ENCODE assay signal across 16 mouse cellular contexts in the genomic region with DNA sequence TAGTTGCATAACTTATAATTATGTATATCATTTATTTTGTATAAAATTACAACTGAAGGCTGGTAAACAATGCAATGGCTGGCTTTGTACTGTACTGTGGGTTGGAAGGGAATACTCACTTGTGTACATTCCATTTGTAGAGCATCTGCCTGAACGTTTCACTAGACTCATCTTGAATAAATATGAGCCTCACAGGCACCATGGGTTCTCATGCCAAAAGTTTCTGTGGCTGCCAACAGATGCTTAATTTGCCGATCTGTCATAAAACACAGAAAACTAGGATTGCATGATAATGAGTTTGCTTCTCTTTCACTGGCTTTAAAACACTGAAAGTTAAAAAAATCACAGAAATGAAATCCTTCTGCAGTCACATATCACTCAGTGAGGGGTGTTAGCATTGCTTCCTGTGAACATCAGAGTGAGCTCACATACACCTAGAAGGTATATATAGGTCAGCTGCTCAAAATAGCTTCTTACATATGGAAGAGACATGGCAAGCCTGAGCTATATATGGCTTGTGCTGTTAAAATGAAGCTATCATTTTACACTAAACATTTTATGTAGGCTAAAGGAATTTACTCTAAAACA.
DNase-seq lines count a peak whose midpoint lies in the region; ATAC-seq and TF ChIP-seq lines count a peak whose summit lies in the region.
"Had no signal": no experiment of that assay in that cellular context is flagged by ENCODE, and none has a peak within 500 bp of the region (broad histone marks: within the 10 kb centered on the region; RNA-seq: fewer than 3 reads in every experiment).

No protein-coding gene starts in this region.

- no peak overlapping the region for H3K4me3 ChIP-seq in lung, embryonic 14.5 days (ENCODE audit: low read depth, low read length)
- H3K4me3 ChIP-seq in lung, adult 2 months (replicated peaks; ENCODE audit: extremely low read depth, low read depth, low read length) = no peak overlapping the region
- H3K4me3 ChIP-seq: embryonic facial prominence, embryonic 15.5 days; heart, embryonic 13.5 days; limb, embryonic 15.5 days; neural tube, embryonic 15.5 days had no signal

- no peaks in the 10 kb centered on the region for H3K36me3 ChIP-seq in lung, embryonic 14.5 days (ENCODE audit: insufficient read depth)
- H3K36me3 ChIP-seq: embryonic facial prominence, embryonic 15.5 days; heart, embryonic 13.5 days; limb, embryonic 15.5 days; neural tube, embryonic 15.5 days had no signal

- no peaks in the 10 kb centered on the region for H3K9me3 ChIP-seq in lung, embryonic 14.5 days (ENCODE audit: low read depth, low read length)
- H3K9me3 ChIP-seq: embryonic facial prominence, embryonic 15.5 days; heart, embryonic 13.5 days; limb, embryonic 15.5 days; neural tube, embryonic 15.5 days had no signal

- ATAC-seq in lung, embryonic 14.5 days (ENCODE audit: insufficient read depth) = no peak

- no peak for TF ChIP-seq POLR2A in lung, adult 2 months (IDR thresholded peaks at IDR 0.05; ENCODE audit: borderline replicate concordance, extremely low read depth, low read depth, low read length)

- no peak overlapping the region for H3K9ac ChIP-seq in lung, embryonic 14.5 days
- H3K9ac ChIP-seq: embryonic facial prominence, embryonic 15.5 days; heart, embryonic 13.5 days; limb, embryonic 15.5 days; neural tube, embryonic 15.5 days had no signal

- no peak overlapping the region for H3K4me2 ChIP-seq in lung, embryonic 14.5 days
- H3K4me2 ChIP-seq: embryonic facial prominence, embryonic 15.5 days; heart, embryonic 13.5 days; limb, embryonic 15.5 days; neural tube, embryonic 15.5 days had no signal

- intact Hi-C loops in gastrocnemius, postnatal 14 days (cut with DNase I; ENCODE audit: low total_unique reads) = no loop called here

- H3K27ac ChIP-seq in lung, embryonic 14.5 days (ENCODE audit: low read depth) = no peak overlapping the region
- H3K27ac ChIP-seq: embryonic facial prominence, embryonic 15.5 days; heart, embryonic 13.5 days; limb, embryonic 15.5 days; neural tube, embryonic 15.5 days had no signal

- no peak for TF ChIP-seq CTCF in lung, embryonic 14.5 days (IDR thresholded peaks at IDR 0.05; ENCODE audit: low read depth)
- TF ChIP-seq CTCF in lung, adult 2 months (IDR thresholded peaks at IDR 0.05; ENCODE audit: insufficient read depth, low read length) = no peak

- WGBS in lung, embryonic 14.5 days = 37% methylated on average over 2 of the region's 2 CpGs
- 48% methylated on average over 2 of the region's 2 CpGs for WGBS in lung, adult 2 months

- H3K4me1 ChIP-seq in lung, embryonic 14.5 days (ENCODE audit: insufficient read depth) = no peaks in the 10 kb centered on the region
- H3K4me1 ChIP-seq in lung, adult 2 months (ENCODE audit: control insufficient read depth, insufficient read depth, low read length) = no peaks in the 10 kb centered on the region
- H3K4me1 ChIP-seq: heart, embryonic 13.5 days; limb, embryonic 15.5 days had no signal

- DNase-seq in lung, embryonic 14.5 days = peak; percentile 42
- DNase-seq in lung, adult 2 months = no peak
- peak; percentile 8 to 15 for DNase-seq in frontal cortex, postnatal 14 days (ENCODE audit: low spot score in 2 of 2)
- DNase-seq in left cerebral cortex, adult 11 months (ENCODE audit: low spot score) = peak; percentile 8
- DNase-seq in right cerebral cortex, postnatal 4 days = peak; percentile 34
- no peak for DNase-seq in gastrocnemius, postnatal 14 days
- no peak for DNase-seq in adrenal gland, adult 18-20 months (ENCODE audit: low spot score in 2 of 2)
- DNase-seq: cerebellum, adult 8-10 months; gastrocnemius, postnatal 10 days; kidney, postnatal 4 days; lung, postnatal 10 days had no signal

- H3K27me3 ChIP-seq in lung, embryonic 14.5 days (ENCODE audit: insufficient read depth, low read length) = no peaks in the 10 kb centered on the region
- H3K27me3 ChIP-seq: CH12.LX; embryonic facial prominence, embryonic 15.5 days; heart, embryonic 13.5 days; limb, embryonic 15.5 days; neural tube, embryonic 15.5 days had no signal

Comparison
In these comparisons a context has a peak if more than half of its experiments do, and no peak if none do; other contexts are left out.
1. DNase-seq: peak in lung, embryonic 14.5 days (single experiment), frontal cortex, postnatal 14 days (2 of 2), left cerebral cortex, adult 11 months (single experiment) and right cerebral cortex, postnatal 4 days (single experiment); none in lung, adult 2 months (single experiment), gastrocnemius, postnatal 14 days (single experiment) and adrenal gland, adult 18-20 months (0 of 2).